Mouse (Mus musculus): ENCODE data around the gene A2ml1.

Gene A2ml1

DNA sequence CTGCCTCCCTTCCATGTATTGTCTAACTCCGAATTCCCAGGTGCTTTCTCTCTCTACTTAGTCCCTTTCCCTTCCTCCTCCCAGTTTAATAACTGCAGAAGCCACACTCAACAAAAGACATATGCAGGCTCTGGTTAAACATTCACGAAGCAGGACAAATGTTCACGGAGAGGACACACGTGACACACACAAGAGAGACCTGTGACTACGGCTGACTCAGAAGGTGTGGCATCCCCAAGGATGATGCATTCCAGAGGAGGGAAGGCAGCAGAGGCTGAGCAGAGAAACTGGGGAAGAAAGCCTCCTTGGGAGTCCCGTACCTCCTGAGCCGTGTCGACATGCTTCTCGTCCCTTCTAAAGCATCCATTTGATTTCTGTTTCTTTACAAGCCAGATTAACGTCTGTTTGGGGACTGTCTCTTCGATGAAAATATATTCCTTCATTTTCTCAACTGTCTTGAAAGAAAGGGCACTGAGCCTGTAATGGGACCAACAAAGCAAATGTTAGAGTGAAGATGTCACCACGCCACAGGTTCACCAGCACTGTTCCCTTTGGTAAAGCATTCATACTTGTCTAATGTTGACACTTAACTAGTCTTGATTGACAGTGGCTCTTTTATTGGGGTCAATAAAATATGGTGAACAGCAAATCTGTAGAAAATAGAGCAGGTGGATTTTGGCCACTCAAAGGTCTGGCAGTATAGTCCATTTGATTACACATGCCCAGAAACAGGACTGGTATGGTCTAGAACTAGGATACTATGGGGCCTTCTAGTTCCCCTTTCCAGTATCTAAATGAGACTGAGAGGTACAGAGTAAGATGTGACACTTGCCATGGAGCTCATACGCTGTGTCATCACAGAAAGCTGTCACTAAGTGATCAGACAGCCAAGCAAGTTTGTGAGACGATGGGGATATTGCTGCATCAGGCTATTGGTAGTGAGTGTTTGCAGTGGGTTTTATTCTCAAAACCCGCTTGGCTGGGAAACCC is 31.6 kb downstream of the A2ml1 start:
- DNase-seq (ENCODE audit: low read depth) = no peak

DNA sequence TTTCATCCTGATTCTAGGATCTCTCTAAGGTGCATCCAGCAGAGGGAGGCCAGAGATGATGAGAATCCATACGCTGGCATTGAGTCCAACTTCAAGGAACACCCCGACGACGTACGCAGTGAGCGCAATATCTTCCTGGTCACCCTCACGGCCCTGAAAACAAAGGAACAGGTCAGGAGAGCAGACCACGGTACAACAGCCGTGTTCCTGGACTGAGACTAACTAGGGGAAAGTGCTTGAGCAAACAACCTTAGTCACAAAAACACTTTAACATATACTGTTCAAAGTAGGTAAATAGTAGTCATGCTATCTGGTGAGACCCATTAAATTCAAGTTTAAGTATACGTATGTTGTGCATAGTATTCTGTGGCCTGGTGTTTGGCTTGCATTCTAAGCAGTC is 32.9 kb downstream of the A2ml1 start:
- DNase-seq (ENCODE audit: low read depth) = no peak

DNA sequence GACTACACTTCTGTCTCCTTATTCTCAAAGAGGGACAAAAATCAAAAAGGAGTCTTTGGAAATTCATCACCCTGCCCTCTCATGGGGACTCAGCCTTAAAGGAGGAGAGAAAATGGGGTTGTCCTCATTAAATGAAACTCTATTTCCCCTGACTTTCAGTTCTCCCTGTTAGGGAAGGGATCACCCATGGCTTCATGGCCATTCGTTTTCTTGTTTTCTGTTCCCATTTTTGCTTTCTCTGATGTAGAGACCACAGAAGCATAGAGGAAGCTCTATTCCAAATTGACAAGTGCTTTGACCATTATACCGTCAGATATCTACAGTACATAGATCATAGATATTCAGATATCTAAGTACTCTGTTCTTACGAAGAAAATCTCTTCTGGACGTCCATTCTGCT is 36.0 kb downstream of the A2ml1 start:
- no peak for DNase-seq (ENCODE audit: low read depth)

DNA sequence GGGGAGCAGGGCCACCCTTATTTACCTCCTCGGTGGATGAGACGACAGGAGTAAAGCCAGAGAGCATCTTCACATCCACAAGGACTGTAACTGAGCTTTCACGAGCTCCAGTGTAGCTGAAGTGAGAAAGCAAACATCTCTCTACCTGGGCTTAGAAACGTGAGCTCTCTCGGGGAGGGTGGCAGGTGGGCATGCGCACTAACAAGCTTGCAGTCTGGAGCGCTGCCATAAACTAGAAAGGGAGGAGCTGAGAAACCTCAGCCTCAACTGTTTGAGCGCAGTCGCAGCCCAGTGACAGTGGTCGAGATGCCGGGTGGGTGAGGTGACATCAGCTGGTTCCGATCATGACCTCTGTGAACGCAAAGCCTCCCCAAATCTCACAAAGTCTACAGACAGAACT is 38.2 kb downstream of the A2ml1 start:
- no peak for DNase-seq (ENCODE audit: low read depth)

DNA sequence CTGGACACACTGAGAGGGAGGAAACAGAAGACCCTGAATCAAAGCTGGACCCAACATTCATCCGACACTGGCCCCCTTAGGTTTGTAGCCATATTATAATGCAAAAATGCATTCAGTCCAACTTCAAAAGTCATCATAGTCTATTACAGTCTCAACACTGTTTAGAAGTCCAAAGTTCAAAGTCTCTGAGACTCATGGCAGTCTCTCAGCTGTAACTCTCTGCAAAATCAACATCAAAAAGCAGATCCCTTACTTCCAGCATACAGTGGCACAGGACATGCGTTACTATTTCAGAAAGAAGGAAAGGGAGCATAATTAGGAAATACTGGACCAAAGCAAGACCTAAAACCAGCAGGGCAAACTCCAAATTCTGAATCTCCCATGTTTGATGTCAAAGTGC is 46.2 kb downstream of the A2ml1 start:
- no peak for DNase-seq (ENCODE audit: low read depth)

DNA sequence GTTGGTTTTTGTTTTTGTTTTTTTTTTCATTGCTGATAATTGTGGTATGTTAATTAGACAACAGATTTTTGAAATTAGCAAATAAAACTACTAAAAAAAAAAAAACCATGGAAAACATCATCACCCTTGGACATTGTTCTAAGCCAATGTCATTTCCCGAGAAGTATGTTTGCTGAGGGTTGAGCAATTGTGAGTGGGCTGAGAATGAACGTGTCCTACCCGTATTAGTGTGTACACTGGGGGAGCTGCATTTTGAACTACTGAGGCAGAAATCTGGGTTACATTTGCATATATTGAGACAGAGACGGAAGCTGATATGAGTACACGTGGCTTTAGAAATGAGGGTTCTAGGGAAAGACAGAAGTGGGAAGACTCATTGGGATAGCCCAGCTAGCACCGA is 48.1 kb downstream of the A2ml1 start:
- no peak for DNase-seq (ENCODE audit: low read depth)

DNA sequence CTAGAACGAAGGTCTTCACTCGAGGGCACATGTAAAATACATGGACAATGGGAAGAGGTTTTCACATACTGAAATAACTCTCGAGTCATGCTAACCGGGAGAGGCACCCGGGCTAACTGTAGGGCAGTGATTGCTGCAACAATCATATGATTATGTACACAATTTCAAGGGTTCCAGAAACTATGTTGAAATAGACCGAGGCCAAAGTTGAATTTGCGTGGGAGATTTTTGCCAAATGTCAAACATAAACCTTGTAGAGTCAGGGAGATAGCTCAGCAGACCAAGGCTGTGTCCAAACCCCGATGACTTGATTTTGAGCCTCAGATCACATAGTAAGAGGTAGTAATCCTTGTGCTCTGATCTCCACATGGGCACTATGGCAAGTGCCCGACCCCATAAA is 48.7 kb downstream of the A2ml1 start:
- no peak for DNase-seq (ENCODE audit: low read depth)

DNA sequence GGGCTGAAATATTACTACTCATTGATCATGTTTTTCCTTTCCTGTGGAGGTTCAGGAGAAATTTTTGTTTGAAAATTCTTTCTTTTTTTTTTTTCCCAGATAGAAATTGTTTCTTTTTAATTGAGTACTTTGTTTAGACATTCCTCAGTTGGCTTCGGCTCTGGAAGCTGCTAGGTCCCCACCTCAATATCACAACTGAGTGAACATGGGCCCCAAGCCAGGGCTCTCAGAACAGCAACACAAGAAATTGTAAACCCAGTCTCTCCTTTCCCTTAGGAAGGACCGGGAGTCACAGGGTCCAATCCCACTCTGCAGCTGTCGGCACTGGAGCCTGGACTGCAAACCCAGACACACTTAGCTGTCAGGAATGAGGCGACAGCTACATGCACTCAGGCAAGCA is 52.9 kb downstream of the A2ml1 start:
- DNase-seq (ENCODE audit: low read depth) = no peak

DNA sequence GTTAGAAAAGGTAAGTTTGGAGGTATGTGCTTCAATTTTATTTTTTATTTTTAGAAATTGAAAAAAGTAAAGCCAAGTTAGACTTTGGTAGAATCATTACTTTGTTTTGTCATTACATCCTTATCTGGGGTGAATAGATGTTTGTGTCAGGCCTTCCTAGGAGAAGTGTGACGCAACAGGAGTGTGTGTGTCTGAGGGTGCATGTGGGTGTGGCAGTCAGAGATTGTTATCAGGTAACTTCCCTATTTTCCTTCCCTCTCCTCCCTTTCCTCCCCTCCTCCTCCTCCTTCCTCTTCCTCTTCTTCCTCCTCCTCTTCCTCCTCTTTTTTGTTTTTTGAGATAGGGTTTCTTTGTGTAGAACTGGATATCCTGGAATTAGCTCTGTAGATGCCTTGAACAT is 54.3 kb downstream of the A2ml1 start:
- DNase-seq (ENCODE audit: low read depth) = no peak

DNA sequence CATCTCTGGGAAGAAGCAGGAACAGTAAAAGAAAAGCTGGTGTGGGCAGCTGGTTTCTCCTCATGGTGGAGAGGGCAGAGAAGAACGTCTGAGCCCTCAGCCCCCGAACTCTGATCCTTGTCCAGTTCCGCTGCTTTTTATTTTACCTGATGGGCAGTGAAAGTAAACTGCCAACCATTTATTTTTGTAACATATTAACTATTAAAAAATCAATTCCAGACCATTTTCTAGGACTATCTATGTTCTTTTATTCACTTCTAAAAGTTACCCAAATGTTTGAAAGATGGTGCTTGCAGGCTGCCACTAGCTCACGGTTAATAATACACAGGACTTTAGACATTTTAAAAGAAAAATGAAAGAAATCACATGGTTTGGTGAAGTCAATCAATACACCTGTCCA is 54.8 kb downstream of the A2ml1 start, which contains the start of gene Pzp:
Gene Pzp (minus strand): TSS at position 120 of the 400 bp plus-strand sequence.
- no peak for DNase-seq (ENCODE audit: low read depth)

DNA sequence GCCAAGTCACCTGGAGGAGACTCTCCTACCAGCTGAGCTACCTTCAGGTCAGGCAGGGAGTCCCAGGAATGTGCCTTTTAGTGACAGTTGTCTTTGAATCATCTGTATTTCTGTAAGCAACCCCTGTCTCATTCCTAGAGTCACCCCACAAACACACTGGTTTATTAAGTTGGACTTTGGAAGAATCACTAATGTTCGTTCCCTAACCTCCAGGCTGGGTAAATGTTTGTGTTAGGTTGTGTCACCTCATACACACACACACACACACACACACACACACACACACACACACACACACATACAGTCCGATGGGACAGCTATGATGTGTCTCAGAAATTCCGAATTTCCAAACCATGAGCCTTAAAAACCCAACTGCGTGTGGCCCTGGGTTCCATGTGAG is 55.6 kb downstream of the A2ml1 start:
- no peak for DNase-seq (ENCODE audit: low read depth)

DNA sequence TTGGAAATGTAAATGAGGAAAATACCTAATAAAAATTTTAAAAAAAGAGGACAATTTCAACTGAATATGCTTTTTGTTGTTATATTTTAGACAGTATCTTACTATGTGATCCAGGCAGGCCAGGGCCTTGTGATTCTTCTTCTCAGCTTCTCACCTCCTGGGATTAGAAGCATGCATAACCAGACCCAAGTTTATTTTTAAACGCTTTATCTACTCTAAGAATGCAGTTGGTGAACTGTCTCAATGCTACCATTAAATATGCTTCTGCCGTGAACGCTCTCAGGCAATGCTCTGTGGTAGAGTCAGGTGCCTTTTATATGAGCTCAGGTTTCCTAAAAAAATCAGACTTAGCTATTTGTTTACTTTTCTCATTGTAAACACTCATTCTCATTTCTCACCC is 58.0 kb downstream of the A2ml1 start:
- no peak for DNase-seq (ENCODE audit: low read depth)

DNA sequence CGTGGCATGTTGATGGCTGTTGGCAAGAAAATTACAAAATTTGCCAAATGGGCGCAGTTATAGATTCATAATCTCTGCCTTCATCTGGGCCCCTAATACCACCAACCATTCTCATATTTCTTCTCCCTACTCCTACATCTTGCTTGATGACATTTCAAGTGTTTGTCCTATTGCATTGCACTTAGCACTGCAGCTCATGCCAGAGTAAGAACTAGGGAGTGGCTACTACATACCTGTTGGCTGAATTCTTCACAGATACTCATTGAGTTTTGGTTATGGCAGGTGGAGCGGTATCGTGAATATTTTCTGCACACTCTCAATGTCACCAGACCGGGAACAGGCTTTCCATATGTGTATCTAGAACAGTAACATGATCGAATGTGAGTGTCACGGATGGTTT is 62.2 kb downstream of the A2ml1 start:
- DNase-seq (ENCODE audit: low read depth) = no peak

DNA sequence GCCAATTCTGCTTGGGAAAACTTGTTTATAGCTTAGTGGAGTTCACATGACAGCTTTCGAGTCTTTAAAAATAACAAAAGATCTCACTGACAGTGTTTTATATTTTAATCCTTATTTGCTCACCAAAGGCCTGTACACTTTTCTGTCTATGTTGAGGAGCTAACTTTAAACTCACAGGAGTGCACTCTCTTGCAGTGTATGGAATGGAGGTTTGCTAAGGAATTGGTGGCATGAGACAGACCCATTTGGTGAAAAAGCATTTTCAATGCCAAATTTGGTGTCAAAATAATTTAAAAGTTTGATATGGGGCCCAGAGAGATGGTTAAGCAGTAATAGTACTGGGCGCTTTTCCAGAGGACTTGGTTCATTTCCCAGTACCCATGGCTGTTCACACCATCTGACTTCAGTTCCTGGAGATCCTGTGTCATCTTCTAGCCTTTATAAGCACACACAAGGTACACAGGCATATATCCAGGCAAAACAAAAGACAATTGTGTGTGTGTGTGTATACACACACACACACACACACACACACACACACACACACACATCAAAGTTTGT is 75.7 kb downstream of the A2ml1 start:
- no peak for DNase-seq (ENCODE audit: low read depth)

DNA sequence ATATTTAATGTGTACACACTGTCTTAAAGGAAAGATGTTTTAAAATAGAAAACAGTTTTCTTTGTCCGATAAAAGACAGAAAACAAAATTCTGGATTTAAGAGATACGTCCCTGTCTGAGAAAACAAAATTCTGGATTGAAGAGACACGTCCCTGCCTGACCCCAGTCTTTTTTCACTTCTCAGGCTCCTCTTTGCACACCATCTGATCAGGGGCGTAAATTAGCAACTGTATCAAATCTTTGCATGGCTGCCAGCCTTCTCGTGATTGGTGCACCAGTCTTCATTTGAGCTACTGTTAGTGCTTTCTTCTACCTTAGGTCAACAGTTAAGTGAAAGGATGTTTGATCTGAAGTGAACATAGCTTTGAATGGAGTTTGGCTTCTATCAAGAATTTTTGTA is 76.7 kb downstream of the A2ml1 start:
- no peak for DNase-seq (ENCODE audit: low read depth)

DNA sequence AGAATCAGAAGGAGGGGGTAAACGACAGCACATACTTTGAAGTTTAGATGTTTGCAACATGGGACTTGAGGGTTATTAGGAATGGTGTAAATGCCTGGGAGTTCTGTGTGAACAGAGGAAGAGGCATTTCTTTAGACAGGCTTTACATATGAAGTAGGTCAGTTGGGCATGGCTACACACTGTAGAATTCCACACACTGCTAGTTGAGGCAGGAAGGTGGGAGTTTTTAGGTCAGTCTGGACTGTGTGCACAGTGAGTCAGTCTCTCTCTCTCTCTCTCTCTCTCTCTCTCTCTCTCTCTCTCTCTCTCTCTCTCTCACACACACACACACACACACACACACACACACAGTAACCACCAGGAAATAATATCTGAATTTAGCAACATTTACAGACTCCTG is 86.1 kb downstream of the A2ml1 start:
- DNase-seq (ENCODE audit: low read depth) = no peak

DNA sequence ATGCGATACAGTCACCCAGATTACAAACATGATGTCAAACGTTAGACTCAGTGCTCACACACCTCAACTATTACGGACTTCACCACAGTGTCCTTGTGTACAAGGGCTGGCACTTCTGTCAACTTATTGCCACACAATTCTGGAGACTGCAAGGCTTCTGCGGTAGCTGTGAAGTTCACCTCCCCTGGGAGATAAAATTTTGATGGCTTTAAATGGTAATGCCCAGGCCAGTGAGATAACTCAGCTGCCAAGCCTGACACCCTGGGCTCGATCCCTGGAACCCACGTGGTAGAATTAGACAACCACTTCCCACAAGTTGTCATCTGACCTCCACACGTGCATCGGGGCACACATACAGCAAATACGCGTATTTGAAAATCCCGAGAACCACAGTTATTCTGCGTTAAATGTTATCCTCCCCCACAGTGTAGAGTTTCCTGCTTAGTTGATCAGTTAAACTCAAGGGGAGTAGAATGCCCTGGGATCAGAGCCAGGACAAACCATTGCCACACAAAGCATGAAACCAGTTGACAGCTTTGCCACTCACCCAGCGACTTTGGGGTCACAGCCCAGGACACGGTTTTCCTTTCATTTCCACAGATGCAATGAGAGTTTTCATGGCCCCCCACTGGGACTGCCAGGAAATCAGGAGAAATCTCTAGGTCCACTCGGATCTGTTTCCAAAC is 86.6 kb downstream of the A2ml1 start:
- DNase-seq (ENCODE audit: low read depth) = no peak

DNA sequence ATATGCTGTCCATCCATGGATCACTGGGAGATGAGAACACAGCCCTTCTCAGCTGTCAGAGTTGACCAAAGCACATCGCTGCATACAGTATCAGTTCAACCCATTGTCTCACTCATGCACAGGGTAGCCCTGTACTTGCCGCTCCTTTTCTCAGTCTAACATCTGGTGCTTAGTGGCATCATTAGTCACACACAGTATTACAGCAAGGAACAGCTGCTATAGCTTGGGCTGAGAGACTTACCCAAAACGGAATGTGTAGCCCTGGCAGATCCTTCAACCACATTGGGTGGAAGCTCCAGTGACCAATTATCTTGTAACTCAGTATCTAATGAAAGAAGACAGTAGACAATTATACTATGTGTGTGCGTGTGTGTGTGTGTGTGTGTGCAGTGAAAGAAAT is 89.5 kb downstream of the A2ml1 start:
- DNase-seq (ENCODE audit: low read depth) = no peak

DNA sequence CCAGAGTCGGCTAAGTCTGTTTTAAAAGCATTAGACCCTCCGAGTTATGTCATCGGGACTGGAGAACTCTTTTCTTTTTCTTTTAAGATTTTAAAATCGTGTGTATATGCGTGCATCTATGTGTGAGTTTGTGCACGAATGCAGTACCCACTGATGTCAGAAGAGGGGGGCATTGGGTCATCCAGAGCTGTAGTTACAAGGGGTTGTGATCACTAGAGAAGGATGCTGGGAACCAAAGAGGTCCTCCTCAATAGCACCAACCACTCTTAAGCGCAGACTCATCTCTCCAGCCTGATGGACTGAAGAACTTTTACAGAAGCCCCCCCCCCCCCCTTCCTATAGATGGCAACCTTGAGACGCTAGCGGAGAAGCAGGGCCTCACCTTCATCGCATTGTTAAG is 91.3 kb downstream of the A2ml1 start:
- no peak for DNase-seq (ENCODE audit: low read depth)

All from induced T-regulatory cell, adult 2 months (primary cell).